Mouse (Mus musculus): ENCODE measurements around the gene Ranbp3l. TPM values are rescaled to one million over a fixed set of nuclear protein-coding genes. Genes with fewer than 3 reads are reported as not detected.

The Ranbp3l gene
- polyA plus RNA-seq, 1 experiment = not detected

DNA sequence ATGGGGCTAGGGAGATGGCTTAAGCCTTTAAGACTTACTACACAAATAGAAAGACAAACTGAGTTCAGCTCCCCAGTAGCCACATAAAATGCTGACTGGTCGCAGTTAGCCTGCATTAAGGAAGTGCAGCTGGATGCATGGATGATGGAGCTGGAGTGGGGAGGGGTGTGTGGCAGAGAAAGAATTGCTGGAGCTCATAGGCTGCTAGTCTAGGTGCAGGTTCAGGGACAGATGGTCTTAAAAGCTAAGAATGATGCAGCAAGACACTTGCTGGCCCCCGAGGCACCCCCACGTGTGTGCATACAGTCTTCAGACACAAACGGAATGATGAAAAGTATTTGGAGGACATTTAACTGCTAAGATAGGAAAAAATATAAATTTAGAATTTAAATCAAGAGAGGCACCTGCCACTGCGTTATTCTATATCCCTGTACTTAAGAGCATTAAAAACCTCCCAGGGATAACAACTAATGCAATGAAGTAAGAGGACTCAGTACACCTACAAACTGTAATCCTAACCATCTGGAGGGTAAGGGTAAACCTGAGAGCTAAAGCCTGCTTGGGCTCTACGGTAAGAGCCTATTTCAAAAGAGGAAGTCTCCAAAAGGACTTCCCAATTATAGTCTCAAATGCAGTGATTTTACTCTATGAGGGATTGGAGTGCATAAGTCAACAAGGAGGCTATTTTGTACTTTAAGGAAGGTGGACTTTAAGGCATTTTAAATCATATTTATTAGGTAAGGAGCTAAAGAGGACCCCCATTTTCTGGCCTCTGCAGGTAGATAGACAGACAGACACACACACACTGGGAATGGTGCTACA, 143.0 kb downstream of the Ranbp3l start:
- no peaks in the 10 kb centered on the region for H3K4me1 ChIP-seq (ENCODE audit: control insufficient read depth, insufficient read depth, low read length)
- no peak overlapping the region for H3K27ac ChIP-seq (ENCODE audit: insufficient read depth, low read length)
- H3K27me3 ChIP-seq (ENCODE audit: control insufficient read depth, insufficient read depth, low read length, poor library complexity, severe bottlenecking) = no peaks in the 10 kb centered on the region
- H3K9ac ChIP-seq (ENCODE audit: low read depth, poor library complexity, severe bottlenecking) = no peak overlapping the region
- peaks cover 42% of the 10 kb centered on the region for H3K36me3 ChIP-seq (ENCODE audit: control insufficient read depth, insufficient read depth, low read length, poor library complexity, severe bottlenecking)
- TF ChIP-seq EP300 (IDR thresholded peaks at IDR 0.05; ENCODE audit: insufficient read depth, low read depth, low read length) = no peak
- no peaks in the 10 kb centered on the region for H3K9me3 ChIP-seq (replicated peaks; ENCODE audit: control insufficient read depth, insufficient read depth, low read length, poor library complexity, severe bottlenecking)
- H3K4me3 ChIP-seq (ENCODE audit: low read depth, low read length) = no peak overlapping the region

DNA sequence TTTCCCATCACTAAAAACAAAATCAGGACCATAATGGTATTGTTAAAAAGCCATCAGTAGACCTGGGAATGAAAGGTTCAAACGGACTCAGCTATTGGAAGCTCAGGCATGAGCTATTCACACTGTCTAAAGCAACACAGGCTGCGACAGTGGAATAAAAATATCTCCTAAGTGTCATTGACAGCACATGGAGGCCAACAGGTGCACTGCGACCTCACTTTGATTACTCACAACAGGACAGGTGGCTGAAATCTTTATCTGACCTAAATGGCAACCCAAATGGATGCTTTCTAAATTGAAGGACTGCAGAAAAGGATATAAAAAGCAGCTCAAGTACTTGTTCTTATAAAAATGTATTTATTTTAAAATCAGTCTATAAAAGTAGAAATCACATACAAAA, 143.9 kb downstream of the Ranbp3l start:
- H3K27ac ChIP-seq (ENCODE audit: insufficient read depth, low read length) = no peak overlapping the region
- H3K4me3 ChIP-seq (ENCODE audit: low read depth, low read length) = no peak overlapping the region
- H3K9me3 ChIP-seq (replicated peaks; ENCODE audit: control insufficient read depth, insufficient read depth, low read length, poor library complexity, severe bottlenecking) = no peaks in the 10 kb centered on the region
- H3K9ac ChIP-seq (ENCODE audit: low read depth, poor library complexity, severe bottlenecking) = no peak overlapping the region
- H3K36me3 ChIP-seq (ENCODE audit: control insufficient read depth, insufficient read depth, low read length, poor library complexity, severe bottlenecking) = peaks cover 47% of the 10 kb centered on the region
- H3K27me3 ChIP-seq (ENCODE audit: control insufficient read depth, insufficient read depth, low read length, poor library complexity, severe bottlenecking) = no peaks in the 10 kb centered on the region
- H3K4me1 ChIP-seq (ENCODE audit: control insufficient read depth, insufficient read depth, low read length) = no peaks in the 10 kb centered on the region
- TF ChIP-seq EP300 (IDR thresholded peaks at IDR 0.05; ENCODE audit: insufficient read depth, low read depth, low read length) (no peak), POLR2A (IDR thresholded peaks at IDR 0.05; ENCODE audit: insufficient read depth, low read length) (no peak), CTCF (IDR thresholded peaks at IDR 0.05; ENCODE audit: low read depth, low read length) (no peak)

DNA sequence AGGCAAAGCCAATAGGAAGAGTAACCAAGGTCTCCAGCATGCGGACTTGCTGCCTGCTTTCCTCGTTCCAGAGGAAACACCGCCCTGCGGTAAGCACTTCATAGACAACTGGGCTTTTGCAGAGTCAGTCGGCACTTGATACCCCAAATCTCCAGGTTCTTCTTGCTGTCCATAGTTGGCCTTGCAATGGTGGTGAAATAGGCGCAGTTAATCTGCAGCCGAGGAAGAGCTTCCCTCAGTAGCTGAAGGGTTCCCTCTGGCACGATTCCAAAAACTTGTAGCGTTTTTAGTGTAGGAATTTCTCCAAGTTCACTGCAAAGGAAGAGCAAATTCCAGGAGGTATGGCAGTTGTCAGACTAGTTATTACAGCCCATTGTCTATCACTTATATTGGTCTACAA, 145.8 kb downstream of the Ranbp3l start:
- Histone ChIP-seq H3K9ac (ENCODE audit: low read depth, poor library complexity, severe bottlenecking) (no peak overlapping the region), H3K27ac (ENCODE audit: insufficient read depth, low read length) (no peak overlapping the region), H3K4me3 (ENCODE audit: low read depth, low read length) (no peak overlapping the region), H3K27me3 (ENCODE audit: control insufficient read depth, insufficient read depth, low read length, poor library complexity, severe bottlenecking) (no peaks in the 10 kb centered on the region), H3K4me1 (ENCODE audit: control insufficient read depth, insufficient read depth, low read length) (no peaks in the 10 kb centered on the region), H3K9me3 (replicated peaks; ENCODE audit: control insufficient read depth, insufficient read depth, low read length, poor library complexity, severe bottlenecking) (no peaks in the 10 kb centered on the region), H3K36me3 (ENCODE audit: control insufficient read depth, insufficient read depth, low read length, poor library complexity, severe bottlenecking) (peaks cover 48% of the 10 kb centered on the region)
- TF ChIP-seq POLR2A (IDR thresholded peaks at IDR 0.05; ENCODE audit: insufficient read depth, low read length) (no peak), EP300 (IDR thresholded peaks at IDR 0.05; ENCODE audit: insufficient read depth, low read depth, low read length) (no peak), CTCF (IDR thresholded peaks at IDR 0.05; ENCODE audit: low read depth, low read length) (no peak)

DNA sequence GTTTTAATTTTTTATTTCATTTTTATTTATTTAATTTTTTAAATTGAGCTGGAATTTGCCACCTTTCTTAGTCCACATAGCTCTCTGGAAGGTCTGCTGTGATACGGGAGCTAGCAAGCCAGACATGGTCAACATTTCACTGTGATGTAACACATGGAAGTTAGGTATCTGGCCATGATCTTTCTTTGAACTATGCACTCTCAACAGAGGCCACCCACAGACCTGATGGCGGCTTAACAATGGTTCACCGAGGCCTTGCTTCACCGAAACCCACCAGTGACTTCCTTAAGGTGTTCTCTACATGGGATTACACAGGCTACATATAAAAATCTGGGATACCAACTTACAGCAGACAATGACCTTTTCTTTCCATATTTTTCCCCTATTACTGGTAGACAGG, 146.4 kb downstream of the Ranbp3l start:
- H3K9me3 ChIP-seq (replicated peaks; ENCODE audit: control insufficient read depth, insufficient read depth, low read length, poor library complexity, severe bottlenecking) = no peaks in the 10 kb centered on the region
- no peak overlapping the region for H3K9ac ChIP-seq (ENCODE audit: low read depth, poor library complexity, severe bottlenecking)
- H3K4me1 ChIP-seq (ENCODE audit: control insufficient read depth, insufficient read depth, low read length) = no peaks in the 10 kb centered on the region
- H3K27me3 ChIP-seq (ENCODE audit: control insufficient read depth, insufficient read depth, low read length, poor library complexity, severe bottlenecking) = no peaks in the 10 kb centered on the region
- TF ChIP-seq CTCF (IDR thresholded peaks at IDR 0.05; ENCODE audit: low read depth, low read length) (no peak), POLR2A (IDR thresholded peaks at IDR 0.05; ENCODE audit: insufficient read depth, low read length) (no peak), EP300 (IDR thresholded peaks at IDR 0.05; ENCODE audit: insufficient read depth, low read depth, low read length) (no peak)
- no peak overlapping the region for H3K4me3 ChIP-seq (ENCODE audit: low read depth, low read length)
- H3K36me3 ChIP-seq (ENCODE audit: control insufficient read depth, insufficient read depth, low read length, poor library complexity, severe bottlenecking) = peaks cover 50% of the 10 kb centered on the region
- H3K27ac ChIP-seq (ENCODE audit: insufficient read depth, low read length) = no peak overlapping the region

DNA sequence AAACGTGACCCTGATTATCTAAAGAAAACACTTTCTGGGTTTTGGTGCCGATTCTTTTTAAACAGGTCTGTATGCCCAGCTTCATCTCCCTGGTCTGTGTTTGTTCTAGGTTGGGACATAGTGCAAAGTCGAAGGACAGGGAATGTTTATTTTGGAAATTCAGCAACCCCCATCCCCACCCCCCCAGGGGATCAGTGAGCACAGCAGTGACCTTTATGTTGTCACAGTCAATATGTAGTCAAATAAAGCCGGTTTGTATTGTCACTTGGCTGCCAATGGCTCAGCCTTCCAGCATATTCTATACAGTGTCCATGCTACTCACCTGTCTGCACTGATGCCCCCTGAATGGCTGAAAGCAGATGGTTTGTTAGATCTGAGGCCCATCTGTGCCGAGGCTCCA, 146.8 kb downstream of the Ranbp3l start:
- peaks cover 55% of the 10 kb centered on the region for H3K36me3 ChIP-seq (ENCODE audit: control insufficient read depth, insufficient read depth, low read length, poor library complexity, severe bottlenecking)
- H3K4me3 ChIP-seq (ENCODE audit: low read depth, low read length) = no peak overlapping the region
- no peak for TF ChIP-seq EP300 (IDR thresholded peaks at IDR 0.05; ENCODE audit: insufficient read depth, low read depth, low read length)
- no peak for TF ChIP-seq POLR2A (IDR thresholded peaks at IDR 0.05; ENCODE audit: insufficient read depth, low read length)
- no peak for TF ChIP-seq CTCF (IDR thresholded peaks at IDR 0.05; ENCODE audit: low read depth, low read length)
- H3K27ac ChIP-seq (ENCODE audit: insufficient read depth, low read length) = no peak overlapping the region
- H3K9ac ChIP-seq (ENCODE audit: low read depth, poor library complexity, severe bottlenecking) = no peak overlapping the region
- H3K4me1 ChIP-seq (ENCODE audit: control insufficient read depth, insufficient read depth, low read length) = no peaks in the 10 kb centered on the region
- H3K27me3 ChIP-seq (ENCODE audit: control insufficient read depth, insufficient read depth, low read length, poor library complexity, severe bottlenecking) = no peaks in the 10 kb centered on the region
- H3K9me3 ChIP-seq (replicated peaks; ENCODE audit: control insufficient read depth, insufficient read depth, low read length, poor library complexity, severe bottlenecking) = no peaks in the 10 kb centered on the region

Other genes starting within 250 kb of the Ranbp3l start
- gene Nadk2, start 103.3 kb downstream of the Ranbp3l start, polyA plus RNA-seq (2011; ENCODE audit: insufficient read depth, insufficient read length, low read depth, missing spikeins) = 73.6 and 83.2 TPM in 2 replicates
- gene Lmbrd2, start 172.6 kb downstream of the Ranbp3l start, polyA plus RNA-seq (2011; ENCODE audit: insufficient read depth, insufficient read length, low read depth, missing spikeins) = 31.7 and 35.6 TPM in 2 replicates
- gene Skp2, start 187.5 kb downstream of the Ranbp3l start, polyA plus RNA-seq (2011; ENCODE audit: insufficient read depth, insufficient read length, low read depth, missing spikeins) = 50.1 and 51.9 TPM in 2 replicates

Data from ES-Bruce4 (cell line).